Mouse (Mus musculus) c-Kit-negative CD71-positive TER-119-positive erythroid progenitor cells, embryonic 14.5 days (primary cell): ENCODE data around the gene Pitpnm1.
A peak's percentile ranks its signal among the peaks of the same experiment; 100 is the strongest.
"Not testable (repeated sequence)": the region's sequence is repeated elsewhere in the genome, so short reads cannot be mapped to it uniquely, and the experiment has no call there.

Source experiments
- DNase-seq: peaks from one replicate; pipeline ENCODE4 v3.0.0-alpha.2; 2013; ENCODE audit warnings: low read depth, low spot score

Gene Pitpnm1

DNA sequence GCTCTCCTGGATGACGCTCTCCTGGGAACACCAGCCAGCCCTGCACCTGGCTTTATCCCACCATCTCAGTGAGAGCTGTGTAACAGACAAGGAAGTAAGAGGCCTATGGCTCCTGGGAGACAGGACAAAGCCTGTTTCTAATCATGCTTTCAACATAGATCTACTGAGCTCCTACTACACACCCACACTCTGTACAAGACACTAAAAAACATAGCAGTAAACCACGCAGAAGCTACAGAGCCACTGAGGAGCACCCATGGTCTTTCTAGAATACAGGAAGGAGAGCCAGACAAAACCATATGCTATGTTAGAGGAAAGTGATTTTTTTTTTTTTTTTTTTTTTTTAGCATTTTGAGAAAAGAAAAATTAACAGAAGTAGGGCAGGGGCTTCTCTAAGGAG lies 18.6 kb downstream of the Pitpnm1 start:
- no peak for DNase-seq

DNA sequence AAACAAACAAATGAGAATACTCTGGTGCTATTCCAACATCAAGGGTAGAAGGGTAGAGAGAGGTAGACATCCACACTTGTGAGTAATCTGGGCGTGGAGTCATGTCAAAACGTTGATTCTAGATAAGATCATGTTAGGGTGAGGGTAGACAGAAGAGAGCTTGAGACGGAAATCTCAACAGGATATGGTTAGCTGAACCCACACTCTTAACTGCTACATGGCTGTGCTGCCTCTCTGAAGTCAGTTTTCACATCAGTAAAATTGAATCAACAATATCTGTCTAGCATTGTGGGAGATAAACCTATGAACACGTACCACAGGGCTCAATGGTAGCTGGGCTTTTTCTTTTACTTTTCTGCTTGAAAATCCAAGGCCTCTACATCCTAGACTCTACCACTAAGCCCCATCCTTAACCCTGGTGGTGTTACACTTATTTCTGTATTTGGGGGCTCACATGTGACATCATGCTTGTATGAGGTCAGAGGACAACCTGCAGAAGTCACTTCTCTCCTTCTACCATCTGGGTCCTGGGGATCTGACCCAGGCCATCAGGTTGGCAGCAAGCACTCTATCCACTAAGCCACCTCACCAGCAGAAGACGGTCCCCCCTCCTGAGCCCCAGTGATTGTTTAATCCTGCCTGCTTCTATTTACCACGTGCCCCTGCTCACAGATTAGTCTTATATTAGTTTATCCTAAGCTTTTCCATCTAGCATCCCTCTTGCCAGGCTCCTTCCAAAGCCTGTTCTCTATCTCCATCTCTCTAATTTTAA lies 20.1 kb downstream of the Pitpnm1 start:
- no peak for DNase-seq

DNA sequence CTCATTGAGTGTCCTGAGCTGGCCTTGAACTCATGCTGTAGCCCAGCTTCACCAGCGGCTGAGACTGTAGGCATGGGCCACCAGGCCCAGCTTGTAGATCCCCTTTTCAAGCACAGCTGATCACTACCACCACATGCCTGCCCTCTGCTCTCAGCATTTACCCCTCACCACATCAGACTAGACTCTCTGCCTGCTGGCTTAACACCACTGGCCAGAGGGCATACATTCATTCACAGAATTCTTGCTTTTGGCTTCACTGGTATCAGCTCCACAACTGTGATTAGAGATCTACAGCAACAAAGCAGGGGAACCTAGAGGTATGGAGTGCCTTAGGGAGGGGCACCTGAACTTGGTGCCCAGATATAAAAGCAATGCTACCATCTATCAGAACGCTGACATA lies 20.7 kb downstream of the Pitpnm1 start:
- no peak for DNase-seq

DNA sequence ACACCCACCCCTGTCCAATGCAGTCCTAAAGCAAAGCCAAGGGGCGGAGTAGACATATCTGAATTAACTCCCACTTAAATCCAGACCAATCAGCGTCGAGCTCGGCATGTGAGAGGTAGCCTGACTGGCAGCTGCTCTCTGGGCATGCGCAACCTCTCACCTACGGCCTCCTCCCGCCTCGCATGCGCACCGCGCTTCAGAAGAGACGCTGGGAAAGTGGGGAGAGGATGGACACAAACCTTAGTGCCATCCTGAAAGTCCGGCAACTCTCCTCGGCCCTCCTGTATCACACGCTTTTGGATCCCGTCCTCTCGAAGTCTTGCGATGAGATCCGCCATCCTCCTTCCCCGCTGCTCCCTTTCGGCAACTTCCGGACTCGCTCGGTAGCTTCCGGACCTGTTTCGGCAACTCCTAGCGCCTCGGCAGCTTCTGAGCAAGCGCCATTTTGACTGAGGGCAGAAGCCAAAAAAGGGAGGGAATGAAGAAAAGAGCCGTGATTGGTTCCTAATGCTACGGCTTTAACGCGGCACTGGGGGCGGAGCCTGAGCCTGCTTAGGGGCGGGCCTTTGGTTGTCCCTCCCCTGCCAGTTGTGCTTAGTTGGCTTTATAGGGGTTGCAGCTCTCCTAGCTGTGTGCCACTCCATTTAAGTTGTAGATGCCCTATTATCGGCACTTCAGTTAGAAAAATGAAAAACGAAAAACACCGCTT lies 21.5 kb downstream of the Pitpnm1 start:
- DNase-seq = peak; percentile 94

DNA sequence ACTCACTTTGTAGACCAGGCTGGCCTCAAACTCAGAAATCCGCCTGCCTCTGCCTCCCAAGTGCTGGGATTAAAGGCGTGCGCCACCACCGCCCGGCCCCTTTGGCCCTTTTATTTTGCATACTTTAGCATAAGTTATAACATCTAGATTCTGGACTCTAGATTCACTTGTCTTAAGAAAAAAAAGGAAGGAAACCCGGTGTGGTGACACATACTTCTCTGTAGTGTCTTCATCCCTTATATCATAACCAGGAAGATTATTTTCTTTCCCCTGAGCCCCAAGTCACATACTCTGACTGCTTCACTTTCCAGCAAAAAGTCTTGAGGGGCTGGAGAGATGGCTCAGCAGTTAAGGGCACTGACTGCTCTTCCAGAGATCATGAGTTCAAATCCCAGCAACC lies 22.1 kb downstream of the Pitpnm1 start:
- DNase-seq = not testable (repeated sequence)

DNA sequence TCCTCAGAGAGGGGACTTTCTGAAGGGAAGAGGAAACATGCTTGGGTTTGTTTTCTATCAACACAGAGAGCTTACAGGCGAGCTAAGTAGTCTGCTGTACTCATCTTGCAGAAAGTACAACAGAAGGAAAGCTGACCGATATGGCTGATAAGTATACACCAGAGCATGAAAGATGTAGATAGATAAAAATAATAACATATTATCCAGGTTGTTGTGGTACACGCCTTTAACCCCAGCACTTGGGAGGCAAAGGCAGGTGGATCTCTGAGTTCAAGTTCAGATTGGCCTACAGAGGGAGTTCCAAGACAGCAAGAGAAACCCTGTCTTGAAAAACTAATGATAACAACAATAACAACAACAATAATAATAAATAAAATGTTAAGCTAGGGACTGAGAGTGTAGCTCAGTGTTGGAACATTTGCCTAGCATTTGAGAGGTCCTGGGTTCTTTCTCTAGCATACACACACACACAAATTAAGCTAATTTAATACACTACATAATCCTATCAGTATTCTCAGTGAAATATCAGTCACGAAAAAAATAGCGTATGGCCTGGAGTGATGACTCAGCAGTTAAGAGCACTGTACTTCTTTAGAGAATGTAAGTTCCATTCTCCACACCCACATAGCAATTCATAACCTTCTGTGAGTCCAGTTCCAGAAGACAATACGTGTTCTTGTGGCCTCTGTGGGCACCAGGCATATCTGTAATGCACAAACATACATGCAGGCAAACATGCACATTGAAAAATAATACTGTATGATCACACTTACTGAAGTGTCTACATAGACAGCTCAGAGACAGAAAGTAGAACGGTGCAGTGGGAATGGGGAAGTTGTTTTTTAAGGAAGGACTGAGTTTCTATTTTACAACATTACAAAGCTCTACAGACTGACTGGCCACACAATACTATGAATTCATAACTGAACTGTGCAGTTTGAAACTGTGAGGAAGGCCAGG lies 22.9 kb downstream of the Pitpnm1 start:
- DNase-seq = no peak

DNA sequence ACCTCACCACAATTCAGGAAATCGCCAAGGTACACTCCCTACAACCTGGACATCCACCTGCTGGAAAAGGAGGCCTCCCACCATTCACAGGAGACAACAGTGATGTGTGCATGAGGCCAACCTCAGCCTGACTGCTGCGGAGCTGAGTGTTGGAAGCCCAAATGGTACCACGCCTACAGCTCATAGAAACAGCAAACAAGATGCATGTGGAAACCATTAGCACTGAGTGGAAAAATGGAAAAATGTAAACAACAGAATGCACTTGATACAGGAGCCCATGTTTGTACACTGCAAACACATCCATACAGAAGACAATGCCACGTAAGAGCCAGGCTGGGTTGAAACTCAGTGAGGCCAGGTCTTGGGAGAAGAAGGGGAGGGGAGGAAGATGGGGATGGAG lies 24.6 kb downstream of the Pitpnm1 start:
- no peak for DNase-seq

DNA sequence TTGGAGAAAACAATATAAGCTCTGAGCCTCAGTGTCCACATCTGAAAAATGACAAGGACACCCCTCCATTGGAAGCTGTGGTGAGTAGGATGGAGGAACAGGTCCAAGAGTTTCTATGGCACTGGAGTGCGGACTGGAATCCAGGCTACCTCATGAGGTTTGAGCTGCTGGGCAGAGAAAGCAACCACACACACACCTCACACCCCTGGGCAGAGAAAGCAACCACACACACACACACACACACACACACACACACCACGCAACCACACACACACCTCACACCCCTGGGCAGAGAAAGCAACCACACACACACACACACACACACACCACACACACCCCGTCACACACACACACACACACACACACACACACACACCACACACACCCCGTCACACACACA lies 25.5 kb downstream of the Pitpnm1 start:
- not testable (repeated sequence) for DNase-seq

DNA sequence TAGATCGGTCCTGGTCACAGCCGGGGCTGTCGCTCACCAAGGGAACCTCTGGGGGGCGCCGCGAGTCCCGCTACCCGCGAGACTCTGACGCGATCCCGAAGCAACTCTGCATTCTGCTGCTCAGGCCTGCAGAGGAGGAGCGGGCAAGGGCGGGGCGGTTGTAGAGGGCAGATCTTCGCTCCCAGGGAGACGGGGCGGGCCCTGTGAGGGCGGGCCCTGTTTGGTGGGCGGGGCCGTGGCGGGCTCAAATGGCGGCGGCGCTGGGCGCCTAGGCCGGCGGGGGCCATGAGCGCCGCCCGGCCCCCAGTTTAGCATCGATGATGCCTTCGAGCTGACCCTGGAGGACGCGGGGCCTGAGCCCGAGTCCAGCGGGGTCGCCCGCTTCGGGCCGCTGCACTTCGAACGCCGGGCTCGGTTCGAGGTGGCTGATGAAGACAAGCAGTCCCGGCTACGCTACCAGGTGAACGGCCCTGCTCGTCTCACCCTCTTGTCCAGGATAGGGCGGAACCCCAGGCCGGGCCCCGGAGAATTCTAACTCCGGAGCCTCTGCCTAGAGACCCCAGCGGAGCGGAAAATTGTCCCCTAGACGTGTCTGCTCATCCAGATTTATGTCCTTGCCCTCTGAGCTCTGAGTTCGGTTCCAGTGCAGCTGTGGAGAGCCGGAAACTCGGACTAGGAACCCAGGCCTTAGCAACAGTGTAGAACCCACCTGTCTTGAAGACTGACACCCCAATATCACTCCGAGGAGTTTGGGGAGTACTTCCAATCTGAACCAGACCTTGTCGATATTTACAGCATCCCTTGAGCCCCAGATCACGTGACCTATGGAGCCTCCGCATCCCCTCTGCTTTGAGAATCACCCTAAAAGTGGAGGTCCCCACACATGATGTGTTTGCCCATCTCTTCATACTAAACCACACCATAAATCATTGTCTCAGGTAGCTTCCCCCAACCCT lies 26.2 kb downstream of the Pitpnm1 start, which contains the start of gene Aip:
TSS of gene Aip (minus strand) at position 118 of the 956 bp plus-strand sequence.
- DNase-seq = peak; percentile 93

DNA sequence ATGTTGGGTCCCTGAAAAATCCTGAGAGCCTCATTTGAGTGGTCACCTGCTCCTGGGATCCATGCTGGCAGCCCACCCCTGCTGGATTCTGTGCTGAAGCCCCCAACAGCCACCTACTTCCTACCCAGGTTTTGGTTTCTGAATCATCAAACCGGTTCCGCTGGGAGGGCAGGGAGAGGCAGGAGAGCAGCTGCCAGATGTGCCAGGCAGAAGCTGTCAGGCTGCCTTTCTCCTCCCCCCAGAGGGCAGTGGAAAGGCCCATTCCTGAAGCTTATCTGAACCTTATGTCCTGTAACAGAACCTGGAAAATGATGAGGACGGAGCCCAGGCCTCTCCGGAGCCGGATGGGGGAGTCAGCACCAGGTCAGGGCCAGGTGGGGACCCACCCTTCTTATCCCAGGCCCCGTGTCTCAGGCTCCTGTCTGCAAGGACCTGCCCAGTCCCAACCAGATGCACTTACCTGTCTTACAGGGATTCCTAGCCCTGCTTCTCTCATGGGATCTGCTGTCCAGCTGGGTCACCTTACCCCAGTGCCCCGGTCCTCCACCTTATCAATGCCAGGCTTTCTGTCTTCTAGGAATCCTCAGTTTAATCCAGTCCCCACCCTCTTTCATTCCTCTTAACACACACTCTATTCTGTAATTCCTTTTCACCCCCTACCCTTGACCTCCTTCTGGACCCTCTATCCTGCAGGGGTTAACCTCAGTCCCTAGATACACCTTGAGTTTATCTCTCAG lies 27.1 kb downstream of the Pitpnm1 start:
- DNase-seq = no peak

DNA sequence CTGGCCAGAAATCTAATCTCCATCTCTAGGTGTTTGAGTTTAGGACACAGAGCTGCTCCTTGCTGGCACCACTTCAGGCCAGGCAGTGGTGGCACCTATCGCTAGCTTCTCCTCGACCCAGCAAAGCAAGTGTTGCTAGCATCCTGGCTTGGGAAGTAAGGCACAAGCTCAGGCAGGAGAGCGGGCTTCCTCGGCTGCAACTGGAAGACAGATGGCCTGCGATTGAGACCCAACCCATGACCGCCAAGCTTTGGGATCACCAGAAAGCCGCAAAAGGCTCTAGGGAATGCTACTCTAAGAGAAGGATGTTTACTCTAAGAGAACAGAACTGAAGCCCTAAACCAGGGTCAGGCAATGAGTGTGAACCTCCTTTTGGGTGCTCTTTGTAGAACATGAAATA lies 29.7 kb downstream of the Pitpnm1 start:
- no peak for DNase-seq

DNA sequence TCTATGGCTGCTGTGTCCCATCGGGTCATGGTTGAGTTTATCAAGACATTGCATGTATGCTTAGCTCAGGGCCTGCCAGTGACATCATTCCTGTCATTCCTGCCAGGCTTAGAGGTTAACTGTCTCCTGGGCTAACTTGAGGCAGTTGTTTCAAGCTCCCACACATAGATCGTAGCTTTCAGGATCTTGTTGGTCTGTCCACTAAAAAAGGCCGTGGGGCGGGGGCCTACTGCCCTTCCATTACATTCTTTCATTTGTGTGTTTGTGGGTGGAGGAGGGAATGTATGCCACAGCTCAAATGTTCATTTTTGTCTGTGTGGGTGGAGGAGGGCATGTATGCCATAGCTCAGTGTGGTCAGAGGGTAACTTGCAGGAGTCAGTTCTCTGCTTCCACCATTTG lies 30.3 kb downstream of the Pitpnm1 start:
- no peak for DNase-seq

DNA sequence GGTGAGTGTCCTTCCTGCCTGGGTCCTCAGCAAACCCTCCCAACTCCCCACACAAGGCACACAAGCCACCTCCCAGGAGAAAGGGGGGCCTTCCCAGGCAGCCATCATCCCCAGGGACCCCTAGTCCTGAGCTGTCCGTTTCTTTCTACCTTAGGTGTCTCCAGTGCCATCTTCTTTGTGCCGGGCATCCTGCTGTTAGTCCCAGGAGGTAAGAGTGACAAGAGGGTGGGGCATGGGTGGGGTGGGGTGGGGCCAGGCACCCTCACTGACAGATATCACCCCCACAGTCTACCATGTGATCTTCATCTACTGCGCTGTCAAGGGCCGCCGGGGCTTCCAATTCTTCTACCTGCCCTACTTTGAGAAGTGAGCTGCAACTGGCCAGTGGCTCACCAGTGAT lies 31.3 kb downstream of the Pitpnm1 start:
- DNase-seq = peak; percentile 58

DNA sequence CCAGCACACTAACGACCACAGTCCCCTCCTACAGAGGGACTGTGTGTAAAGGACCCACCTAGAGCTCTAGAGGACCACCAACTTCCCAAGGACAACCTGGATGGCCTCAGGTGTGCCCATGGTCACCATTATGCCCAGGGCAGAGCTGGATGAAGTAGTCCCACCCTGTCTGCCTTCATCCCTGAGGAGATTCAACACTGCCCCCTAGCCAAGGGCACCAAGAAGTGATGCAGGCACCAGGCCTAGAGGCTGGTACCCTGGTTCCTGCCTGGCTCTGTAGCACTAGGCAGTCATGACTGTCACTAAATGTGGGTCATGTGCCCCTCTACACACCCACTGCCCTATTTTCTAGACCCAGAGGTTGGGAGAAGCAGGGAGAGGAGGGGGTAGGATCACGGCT lies 32.0 kb downstream of the Pitpnm1 start:
- DNase-seq = no peak

DNA sequence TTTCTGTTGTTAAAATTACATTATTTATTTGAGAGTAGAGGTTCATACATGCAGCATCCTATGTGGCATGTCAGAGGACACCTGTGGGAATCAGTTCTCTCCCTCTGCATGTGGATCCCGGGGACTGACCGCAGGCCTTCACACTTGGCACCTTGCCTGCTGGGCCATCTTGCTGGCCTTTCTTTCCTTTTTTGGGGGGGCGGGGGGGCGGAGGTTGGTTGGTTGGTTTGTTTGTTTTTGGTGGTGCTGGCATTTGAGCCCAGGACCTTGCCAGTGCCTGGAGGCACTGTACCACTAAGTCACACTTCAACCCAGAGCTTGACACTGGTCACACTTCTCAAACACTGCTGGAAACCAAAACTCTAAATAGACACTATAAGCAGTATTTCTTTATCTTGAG lies 34.6 kb downstream of the Pitpnm1 start:
- DNase-seq = no peak

DNA sequence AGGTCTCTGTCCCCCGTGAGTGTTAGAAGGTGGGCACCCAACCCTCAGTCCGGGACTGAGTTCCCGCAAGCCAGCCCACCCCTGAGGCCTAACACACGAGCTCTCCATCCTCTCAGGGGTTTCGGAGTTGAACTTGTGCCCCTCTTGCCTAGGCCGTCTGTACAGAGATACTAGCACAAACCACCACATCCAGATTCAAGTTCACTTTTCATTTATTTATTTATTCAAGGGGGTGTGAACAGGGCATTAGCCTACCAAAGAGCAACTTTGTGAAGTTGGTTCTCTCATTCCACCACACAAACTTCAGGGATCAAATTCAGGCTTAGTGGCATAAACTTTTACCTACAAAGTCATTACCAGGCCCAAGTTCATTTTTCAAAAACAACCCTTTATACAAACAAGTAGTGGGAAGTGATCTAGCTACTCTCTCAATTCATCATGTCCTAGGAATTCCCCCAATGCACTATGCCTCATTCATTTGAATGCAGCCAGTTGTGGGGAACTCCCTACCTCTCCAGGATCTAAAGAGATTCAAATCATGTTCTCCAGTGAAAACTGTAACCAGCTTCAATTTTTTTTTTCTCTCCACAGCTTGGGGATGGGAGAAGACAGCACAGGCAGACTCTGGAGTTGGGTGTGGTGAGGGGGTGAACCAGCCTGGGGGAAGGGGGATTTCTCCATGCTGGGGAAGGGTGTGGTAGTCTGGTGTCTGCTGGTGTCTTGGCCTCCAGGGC lies 35.6 kb downstream of the Pitpnm1 start:
- not testable (repeated sequence) for DNase-seq

DNA sequence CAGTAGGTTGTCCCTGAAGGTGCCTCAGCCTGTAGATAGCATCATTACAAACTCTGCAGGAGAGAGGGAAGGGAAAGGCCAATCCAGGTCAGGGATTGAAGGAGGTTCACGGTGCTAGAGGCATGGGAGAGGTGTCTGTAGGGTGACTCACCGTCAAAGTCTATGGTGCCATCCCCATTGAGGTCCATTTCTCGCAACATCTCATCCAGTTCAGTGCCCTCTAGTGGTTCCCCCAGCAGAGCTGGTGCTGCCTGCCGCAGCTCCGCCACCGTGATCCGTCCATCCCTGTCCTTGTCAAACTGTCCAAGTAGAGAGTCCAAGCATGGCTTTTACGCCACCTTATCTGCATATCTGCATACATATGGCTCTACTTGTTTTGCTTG lies 36.2 kb downstream of the Pitpnm1 start:
- not testable (repeated sequence) for DNase-seq

DNA sequence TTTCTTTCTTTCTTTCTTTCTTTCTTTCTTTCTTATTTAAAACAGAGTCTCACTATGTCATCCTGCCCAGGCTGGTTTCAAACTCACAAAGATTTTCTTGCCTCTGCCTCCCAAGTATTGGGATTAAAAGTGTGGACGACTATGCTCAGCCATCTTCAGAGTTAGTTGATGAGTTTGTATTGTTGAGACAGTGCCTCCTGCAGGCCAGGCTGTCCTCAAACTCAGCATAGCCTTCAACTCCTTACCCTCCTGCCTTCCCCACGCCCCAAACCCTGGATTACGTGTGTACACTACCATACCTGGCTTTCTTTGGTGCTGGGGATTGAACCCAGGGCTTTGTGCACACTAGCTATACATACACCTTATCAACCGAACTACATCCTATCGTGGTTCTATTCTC lies 36.7 kb downstream of the Pitpnm1 start:
- DNase-seq = no peak

DNA sequence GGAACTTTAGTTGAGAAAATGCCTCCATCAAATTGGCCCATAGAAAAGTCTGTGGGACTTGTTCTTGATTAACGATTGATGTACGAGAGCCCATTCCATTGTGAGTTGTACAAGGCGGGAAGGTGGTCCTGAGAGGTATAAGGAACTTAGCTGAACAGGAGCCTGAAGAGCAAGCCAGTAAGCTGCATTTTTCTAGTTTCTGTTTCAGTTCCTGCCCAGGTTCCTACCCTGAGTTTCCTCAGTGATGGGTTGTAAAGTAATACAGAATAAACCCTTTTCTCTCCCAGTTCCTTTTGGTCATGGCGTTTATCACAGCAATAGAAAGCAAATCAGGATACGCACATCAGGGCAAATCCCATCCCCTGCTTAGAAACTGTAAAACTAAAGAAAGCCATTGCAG lies 38.1 kb downstream of the Pitpnm1 start:
- no peak for DNase-seq

DNA sequence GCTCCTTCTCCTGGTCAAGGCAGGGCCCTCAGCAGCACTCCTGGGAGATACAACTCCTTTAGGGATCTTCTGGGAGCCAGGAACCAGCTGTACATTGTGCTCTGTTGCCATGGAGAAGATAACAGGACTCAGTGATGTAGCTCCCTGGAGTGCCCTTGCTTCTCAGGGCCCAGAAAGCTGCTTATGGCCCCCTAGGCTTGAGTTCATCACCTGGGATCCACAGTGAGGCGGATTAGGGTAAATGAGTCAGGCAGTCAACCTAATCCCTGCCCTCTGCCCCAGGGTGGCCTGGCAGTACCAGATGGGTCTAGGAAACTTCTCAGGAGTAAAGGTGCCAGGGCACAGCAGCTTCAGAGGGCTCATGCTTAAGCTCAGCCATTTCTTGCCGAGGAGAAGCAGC lies 39.6 kb downstream of the Pitpnm1 start, which contains the start of gene Gpr152:
TSS of gene Gpr152 (plus strand) at position 342 of the 400 bp plus-strand sequence.
- no peak for DNase-seq
